Mouse (Mus musculus) adrenal gland, adult 10 weeks (tissue): ENCODE data around the gene Olfr1109. TPM values are rescaled to one million over a fixed set of nuclear protein-coding genes. Genes with fewer than 3 reads are reported as not detected.

Source experiments
- polyA plus RNA-seq: library from polyadenylated mRNA; stranded (reverse); fragments of 350-450 nt; fragmentation: Illumina TruSeq; extraction: RNeasy Lipid Tissue Mini Kit (QIAGEN cat#74804); gene quantifications from one replicate; pipeline ENCODE4 v1.2.3, GENCODE M21; 2014; ENCODE audit warnings: low read depth, low replicate concordance

Gene Olfr1109
- polyA plus RNA-seq: not detected

GRCm38 (mm10) chr2:87095908-87096307, at the start of gene Olfr1109:
Gene Olfr1109, minus strand, starts transcription at chr2:87096008.

GRCm38 (mm10) chr2:87140200-87140599, 44.4 kb upstream of the Olfr1109 start, which contains the start of gene Olfr1110:
Gene Olfr1110, minus strand, starts transcription at chr2:87140300.

DNA sequence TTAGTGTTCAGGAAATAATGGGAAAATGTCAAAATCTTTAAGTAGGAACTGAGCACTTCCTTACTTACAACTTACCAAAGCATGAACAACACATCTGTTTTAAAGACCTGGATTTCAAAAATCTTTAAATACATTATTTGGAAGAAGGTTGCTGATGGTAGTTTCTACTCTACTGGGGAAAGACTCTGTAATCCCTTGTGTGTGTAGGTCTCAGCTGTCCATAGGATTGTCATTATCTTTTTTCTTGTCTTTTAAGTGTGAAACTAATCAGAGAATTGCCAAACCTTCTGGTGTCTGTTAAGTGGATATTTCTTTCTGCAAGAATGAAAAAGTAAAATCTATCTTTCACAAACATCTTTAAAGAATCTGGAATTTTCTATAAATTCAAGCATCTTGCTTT, 18.7 kb upstream of the Olfr1109 start, which contains the start of gene Olfr259:
Gene Olfr259, minus strand, starts transcription at position 101 of the 400 bp plus-strand sequence.

GRCm38 (mm10) chr2:87075717-87076116, 20.1 kb downstream of the Olfr1109 start, which contains the start of gene Olfr1107:
Gene Olfr1107, minus strand, starts transcription at chr2:87075817.

GRCm38 (mm10) chr2:87052173-87052572, 43.6 kb downstream of the Olfr1109 start, which contains the start of gene Olfr1106:
Gene Olfr1106, minus strand, starts transcription at chr2:87052273.

Other genes with a start within 250 kb of the Olfr1109 start
- gene Olfr1095, start 244.3 kb downstream of the Olfr1109 start, polyA plus RNA-seq: not detected
- gene Gm13723, start 221.2 kb downstream of the Olfr1109 start, polyA plus RNA-seq: not detected
- not detected for gene Olfr1097, start 203.8 kb downstream of the Olfr1109 start, polyA plus RNA-seq
- not detected for gene Olfr1098, start 171.5 kb downstream of the Olfr1109 start, polyA plus RNA-seq
- gene Olfr1099, start 135.3 kb downstream of the Olfr1109 start, polyA plus RNA-seq: not detected
- gene Olfr1100, start 116.1 kb downstream of the Olfr1109 start, polyA plus RNA-seq: not detected
- gene Olfr1101, start 104.8 kb downstream of the Olfr1109 start, polyA plus RNA-seq: not detected
- not detected for gene Olfr1102, start 97.6 kb downstream of the Olfr1109 start, polyA plus RNA-seq
- gene Olfr1104, start 68.9 kb downstream of the Olfr1109 start, polyA plus RNA-seq: not detected
- gene Olfr1105, start 59.5 kb downstream of the Olfr1109 start, polyA plus RNA-seq: not detected
- gene Olfr1106, start 43.7 kb downstream of the Olfr1109 start, polyA plus RNA-seq: not detected
- gene Olfr1107, start 20.2 kb downstream of the Olfr1109 start, polyA plus RNA-seq: not detected
- not detected for gene Olfr259, start 18.6 kb upstream of the Olfr1109 start, polyA plus RNA-seq
- not detected for gene Olfr1110, start 44.3 kb upstream of the Olfr1109 start, polyA plus RNA-seq
- not detected for gene Olfr1111, start 56.6 kb upstream of the Olfr1109 start, polyA plus RNA-seq
- gene Olfr1112, start 91.8 kb upstream of the Olfr1109 start, polyA plus RNA-seq: not detected
- not detected for gene Olfr1113, start 113.0 kb upstream of the Olfr1109 start, polyA plus RNA-seq
- not detected for gene Olfr1115, start 152.0 kb upstream of the Olfr1109 start, polyA plus RNA-seq
- not detected for gene Olfr1116, start 171.5 kb upstream of the Olfr1109 start, polyA plus RNA-seq
- not detected for gene Olfr1118, start 211.6 kb upstream of the Olfr1109 start, polyA plus RNA-seq